Mouse (Mus musculus): ENCODE data around the gene Mzf1. TPM values are rescaled to one million over a fixed set of nuclear protein-coding genes. Genes with fewer than 3 reads are reported as not detected.

Gene Mzf1
- polyA plus RNA-seq, 2 experiments, result 2.5 to 5.3 TPM

- H3K9me3 ChIP-seq (ENCODE audit: control insufficient read depth, low read length), result no peaks in the 10 kb centered on the region
- peaks cover 89% of the 10 kb centered on the region for H3K36me3 ChIP-seq (ENCODE audit: control insufficient read depth, insufficient read depth, low read length)
- no peak overlapping the region for H3K4me3 ChIP-seq (replicated peaks; ENCODE audit: low read length)
- no peaks in the 10 kb centered on the region for H3K27me3 ChIP-seq (ENCODE audit: control insufficient read depth, insufficient read depth, low read length)
- peaks cover 13% of the 10 kb centered on the region; the same call in 1 of the 2 replicates for H3K4me1 ChIP-seq (ENCODE audit: control insufficient read depth, insufficient read depth, low read length)
- 75% methylated on average over 5 of the region's 5 CpGs for WGBS
- no peak overlapping the region for H3K27ac ChIP-seq (replicated peaks; ENCODE audit: low read depth, low read length)
- ATAC-seq (ENCODE audit: low FRiP score, low read depth) (no peak), DNase-seq (ENCODE audit: low spot score) (no peak)
- H3K9ac ChIP-seq (ENCODE audit: low read depth, low read length, severe bottlenecking), result no peak overlapping the region
- TF ChIP-seq POLR2A (IDR thresholded peaks at IDR 0.05; ENCODE audit: borderline replicate concordance, extremely low read depth, insufficient read depth, insufficient read length), result no peak
- no peak overlapping the region for H3K4me2 ChIP-seq (replicated peaks; ENCODE audit: low read depth, low read length, severe bottlenecking)
These were observed 23.5 kb downstream of the Mzf1 start for GRCm38 (mm10) chr7:13031069-13031468.

GRCm38 (mm10) chr7:13028986-13029385 is 25.6 kb downstream of the Mzf1 start:
- WGBS, result 93% methylated on average over 4 of the region's 4 CpGs
- H3K27ac ChIP-seq (replicated peaks; ENCODE audit: low read depth, low read length), result no peak overlapping the region

GRCm38 (mm10) chr7:13025511-13026112 is 29.0 kb downstream of the Mzf1 start:
- Histone ChIP-seq H3K27me3 (ENCODE audit: control insufficient read depth, insufficient read depth, low read length) (no peaks in the 10 kb centered on the region), H3K36me3 (ENCODE audit: control insufficient read depth, insufficient read depth, low read length) (peaks cover 52% of the 10 kb centered on the region), H3K27ac (replicated peaks; ENCODE audit: low read depth, low read length) (0 out of 2 replicates have a peak overlapping the region, but pooled peaks have one; percentile 13), H3K9me3 (ENCODE audit: control insufficient read depth, low read length) (no peaks in the 10 kb centered on the region), H3K4me2 (replicated peaks; ENCODE audit: low read depth, low read length, severe bottlenecking) (peak overlapping the region; percentile 98), H3K4me3 (replicated peaks; ENCODE audit: low read length) (peak overlapping the region; percentile 99), H3K4me1 (ENCODE audit: control insufficient read depth, insufficient read depth, low read length) (peaks cover 14% of the 10 kb centered on the region), H3K9ac (ENCODE audit: low read depth, low read length, severe bottlenecking) (peak overlapping the region; percentile 98)
- 24% methylated on average over 4 of the region's 4 CpGs for WGBS
- no peak for TF ChIP-seq POLR2A (IDR thresholded peaks at IDR 0.05; ENCODE audit: borderline replicate concordance, extremely low read depth, insufficient read depth, insufficient read length)
- ATAC-seq (ENCODE audit: low FRiP score, low read depth), result no peak
- no peak for DNase-seq (ENCODE audit: low spot score)

More at GRCm38 (mm10) chr7:13028986-13029385, 25.6 kb downstream of the Mzf1 start:
- DNase-seq (ENCODE audit: low spot score) (no peak), ATAC-seq (ENCODE audit: low FRiP score, low read depth) (no peak)
- Histone ChIP-seq H3K4me1 (ENCODE audit: control insufficient read depth, insufficient read depth, low read length) (peaks cover 16% of the 10 kb centered on the region), H3K36me3 (ENCODE audit: control insufficient read depth, insufficient read depth, low read length) (peaks cover 82% of the 10 kb centered on the region), H3K9me3 (ENCODE audit: control insufficient read depth, low read length) (no peaks in the 10 kb centered on the region), H3K27me3 (ENCODE audit: control insufficient read depth, insufficient read depth, low read length) (no peaks in the 10 kb centered on the region), H3K4me3 (replicated peaks; ENCODE audit: low read length) (no peak overlapping the region), H3K9ac (ENCODE audit: low read depth, low read length, severe bottlenecking) (no peak overlapping the region), H3K4me2 (replicated peaks; ENCODE audit: low read depth, low read length, severe bottlenecking) (no peak overlapping the region)
- TF ChIP-seq POLR2A (IDR thresholded peaks at IDR 0.05; ENCODE audit: borderline replicate concordance, extremely low read depth, insufficient read depth, insufficient read length), result no peak

GRCm38 (mm10) chr7:13024805-13025204 is 29.8 kb downstream of the Mzf1 start:
- H3K27me3 ChIP-seq (ENCODE audit: control insufficient read depth, insufficient read depth, low read length), result no peaks in the 10 kb centered on the region
- ATAC-seq (ENCODE audit: low FRiP score, low read depth) (peak; percentile 48), DNase-seq (ENCODE audit: low spot score) (peak; percentile 60)
- peak overlapping the region; percentile 99 for H3K27ac ChIP-seq (replicated peaks; ENCODE audit: low read depth, low read length)
- H3K4me2 ChIP-seq (replicated peaks; ENCODE audit: low read depth, low read length, severe bottlenecking), result peak overlapping the region; percentile 98
- peaks cover 14% of the 10 kb centered on the region for H3K4me1 ChIP-seq (ENCODE audit: control insufficient read depth, insufficient read depth, low read length)
- no peak for TF ChIP-seq POLR2A (IDR thresholded peaks at IDR 0.05; ENCODE audit: borderline replicate concordance, extremely low read depth, insufficient read depth, insufficient read length)
- peak overlapping the region; percentile 99 for H3K4me3 ChIP-seq (replicated peaks; ENCODE audit: low read length)
- 1% methylated on average over 20 of the region's 44 CpGs for WGBS
- peaks cover 44% of the 10 kb centered on the region for H3K36me3 ChIP-seq (ENCODE audit: control insufficient read depth, insufficient read depth, low read length)
- H3K9ac ChIP-seq (ENCODE audit: low read depth, low read length, severe bottlenecking), result peak overlapping the region; percentile 98
- H3K9me3 ChIP-seq (ENCODE audit: control insufficient read depth, low read length), result no peaks in the 10 kb centered on the region

- DNase-seq (ENCODE audit: low spot score) (peak; percentile 94), ATAC-seq (ENCODE audit: low FRiP score, low read depth) (peak; percentile 87)
- peaks cover 14% of the 10 kb centered on the region for H3K4me1 ChIP-seq (ENCODE audit: control insufficient read depth, insufficient read depth, low read length)
- peak overlapping the region; percentile 99 for H3K27ac ChIP-seq (replicated peaks; ENCODE audit: low read depth, low read length)
- H3K4me2 ChIP-seq (replicated peaks; ENCODE audit: low read depth, low read length, severe bottlenecking), result peak overlapping the region; percentile 98
- H3K9me3 ChIP-seq (ENCODE audit: control insufficient read depth, low read length), result no peaks in the 10 kb centered on the region
- peak overlapping the region; percentile 99 for H3K4me3 ChIP-seq (replicated peaks; ENCODE audit: low read length)
- peak; percentile 97; the same call in 1 of the 2 replicates for TF ChIP-seq POLR2A (IDR thresholded peaks at IDR 0.05; ENCODE audit: borderline replicate concordance, extremely low read depth, insufficient read depth, insufficient read length)
- under 1% methylated on average over 53 of the region's 95 CpGs for WGBS
- no peaks in the 10 kb centered on the region for H3K27me3 ChIP-seq (ENCODE audit: control insufficient read depth, insufficient read depth, low read length)
- peak overlapping the region; percentile 98 for H3K9ac ChIP-seq (ENCODE audit: low read depth, low read length, severe bottlenecking)
- H3K36me3 ChIP-seq (ENCODE audit: control insufficient read depth, insufficient read depth, low read length), result peaks cover 37% of the 10 kb centered on the region
These were observed 30.4 kb downstream of the Mzf1 start for GRCm38 (mm10) chr7:13023928-13024731.

All from limb, embryonic 14.5 days (tissue).